Mouse (Mus musculus) megakaryocyte progenitor cell, adult 5-6 weeks (primary cell): ENCODE data around the gene Mrpl54. TPM values are rescaled to one million over a fixed set of nuclear protein-coding genes. Genes with fewer than 3 reads are reported as not detected.
A peak's percentile ranks its signal among the peaks of the same experiment; 100 is the strongest.
"Not testable (repeated sequence)": the region's sequence is repeated elsewhere in the genome, so short reads cannot be mapped to it uniquely, and the experiment has no call there.

ENCODE experiments used
- ATAC-seq: replicated peaks from 2 replicates; pipeline ENCODE4 v1.8.0; 2016; ENCODE audit warnings: mild to moderate bottlenecking, moderate TSS enrichment, inconsistent platforms; ENCODE audit not compliant: poor library complexity
- total RNA-seq, 2 experiments: library from RNA; stranded (forward) in 1 of 2; stranded (reverse) in 1 of 2; fragments of 157-497, 149-512 nt in 1 of 2; fragments of 200-1000 nt in 1 of 2; gene quantifications; 2 replicates each; pipeline versions ENCODE4 v1.2.3 to v1.2.4; 2015 to 2017

Gene Mrpl54
- total RNA-seq, 2 experiments from 2014 or later = 97.1 to 196 TPM

DNA sequence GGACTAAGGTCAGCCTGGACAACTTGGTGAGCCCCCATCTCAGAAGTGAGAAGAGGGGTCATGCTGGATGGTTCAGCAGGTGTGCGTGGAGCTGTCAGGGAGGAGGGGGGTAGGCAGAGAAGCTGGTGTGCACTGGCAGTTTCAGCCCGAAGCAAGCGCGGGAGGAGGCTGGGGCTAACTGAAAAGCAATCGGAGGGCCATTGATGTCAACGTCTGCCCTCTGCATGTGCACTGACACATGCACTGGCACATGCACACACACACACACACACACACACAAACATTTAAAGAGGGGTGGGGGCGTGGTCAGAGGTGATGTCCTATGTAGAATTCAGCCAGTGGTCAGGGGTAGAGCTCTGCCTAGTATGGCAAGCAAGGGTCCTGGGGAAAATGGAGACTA lies 35.3 kb downstream of the Mrpl54 start:
- ATAC-seq = no peak

DNA sequence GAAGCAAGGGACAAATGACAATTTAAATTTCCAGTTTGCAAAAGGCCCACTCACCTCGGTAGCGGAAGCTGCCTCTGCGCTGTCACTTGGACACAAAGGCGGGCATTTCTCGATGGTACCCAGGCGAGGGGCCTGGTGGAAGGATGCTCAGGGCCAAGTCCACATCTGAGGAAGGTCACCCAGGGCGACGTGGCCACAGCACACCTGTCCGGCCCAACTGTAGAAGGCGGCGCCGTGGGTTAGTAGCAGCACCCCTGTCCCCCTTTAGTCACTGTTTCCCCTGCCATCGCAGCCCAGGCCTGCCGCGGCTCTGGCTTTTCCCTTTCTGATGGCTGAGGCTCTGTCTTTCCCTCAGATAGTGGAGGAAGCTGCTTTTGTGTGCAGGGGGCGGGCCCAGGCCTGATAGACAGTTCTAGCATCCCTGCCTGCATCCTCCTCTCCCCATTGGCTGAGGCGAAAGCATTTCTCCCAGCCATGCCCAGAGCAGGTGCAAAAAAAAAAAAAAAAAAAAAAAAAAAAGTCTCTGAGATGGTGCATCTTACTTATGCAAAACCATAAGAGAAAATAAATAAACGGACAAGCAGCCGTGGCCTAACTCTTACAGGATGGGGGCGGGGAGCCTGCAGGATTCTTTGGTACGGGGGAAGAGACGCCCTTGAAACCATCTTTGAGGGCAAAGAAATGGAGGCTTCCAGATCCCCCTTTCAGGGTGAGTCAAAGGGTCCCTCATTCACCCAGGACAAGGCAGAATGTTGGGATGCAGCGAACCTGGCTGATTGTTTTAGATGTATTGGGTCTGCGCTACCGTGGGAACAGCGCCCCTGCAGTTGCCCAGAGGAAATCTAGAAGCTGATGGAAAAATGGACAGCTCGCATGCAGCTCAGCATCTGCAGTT lies 36.0 kb downstream of the Mrpl54 start, which contains the start of gene Atcay:
TSS of gene Atcay (minus strand) at position 396 of the 895 bp plus-strand sequence.
- ATAC-seq = peak; percentile 29; the same call in 1 of the 2 replicates

DNA sequence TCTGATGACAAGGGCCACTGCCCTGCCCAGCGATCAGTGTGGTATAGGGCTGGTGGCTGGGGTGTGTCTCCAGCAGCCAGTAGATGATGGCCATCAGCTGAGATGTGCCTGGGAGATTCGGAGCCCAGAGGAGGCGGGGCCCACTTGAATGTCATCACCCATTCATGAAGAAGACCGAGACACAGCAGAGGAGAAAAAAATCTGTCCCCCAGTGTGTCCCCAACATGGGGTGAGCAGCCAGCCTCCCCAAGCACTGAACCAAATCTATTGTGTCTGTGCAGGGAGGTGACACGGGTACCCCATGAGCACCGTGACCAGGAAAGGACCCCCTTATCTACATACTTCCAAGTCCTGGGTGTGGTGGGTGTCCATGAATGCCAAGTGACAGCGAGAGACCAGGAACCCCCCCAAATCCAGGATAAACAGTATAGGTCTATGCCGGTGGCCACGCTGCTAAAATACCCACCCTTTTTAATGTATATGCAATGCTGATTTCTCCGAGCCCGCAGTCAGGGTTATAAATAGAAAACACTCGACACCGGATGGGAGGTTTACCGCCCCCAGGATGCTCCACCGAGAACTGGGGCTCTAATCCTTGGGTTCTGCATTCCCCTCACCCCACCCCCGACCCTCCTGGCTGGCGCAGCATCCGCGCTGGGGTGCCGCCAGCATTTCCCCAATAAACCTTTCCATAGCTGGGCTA lies 36.8 kb downstream of the Mrpl54 start:
- ATAC-seq = no peak

DNA sequence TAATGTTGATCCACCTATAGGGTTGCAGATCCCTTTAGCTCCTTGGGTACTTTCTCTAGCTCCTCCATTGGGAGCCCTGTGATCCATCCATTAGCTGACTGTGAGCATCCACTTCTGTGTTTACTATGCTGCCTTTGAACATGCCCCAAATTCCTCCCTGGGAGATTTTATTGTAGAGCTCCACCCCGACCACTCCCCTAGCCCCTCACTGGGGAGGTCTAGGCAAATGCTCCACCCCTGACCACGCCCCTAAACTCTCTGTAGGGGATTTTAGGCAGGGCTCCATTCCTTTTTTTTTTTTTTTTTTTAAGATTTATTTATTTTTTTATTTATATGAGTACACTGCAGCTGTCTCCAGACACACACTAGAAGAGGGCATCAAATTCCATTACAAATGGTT lies 43.0 kb downstream of the Mrpl54 start:
- ATAC-seq = not testable (repeated sequence)

DNA sequence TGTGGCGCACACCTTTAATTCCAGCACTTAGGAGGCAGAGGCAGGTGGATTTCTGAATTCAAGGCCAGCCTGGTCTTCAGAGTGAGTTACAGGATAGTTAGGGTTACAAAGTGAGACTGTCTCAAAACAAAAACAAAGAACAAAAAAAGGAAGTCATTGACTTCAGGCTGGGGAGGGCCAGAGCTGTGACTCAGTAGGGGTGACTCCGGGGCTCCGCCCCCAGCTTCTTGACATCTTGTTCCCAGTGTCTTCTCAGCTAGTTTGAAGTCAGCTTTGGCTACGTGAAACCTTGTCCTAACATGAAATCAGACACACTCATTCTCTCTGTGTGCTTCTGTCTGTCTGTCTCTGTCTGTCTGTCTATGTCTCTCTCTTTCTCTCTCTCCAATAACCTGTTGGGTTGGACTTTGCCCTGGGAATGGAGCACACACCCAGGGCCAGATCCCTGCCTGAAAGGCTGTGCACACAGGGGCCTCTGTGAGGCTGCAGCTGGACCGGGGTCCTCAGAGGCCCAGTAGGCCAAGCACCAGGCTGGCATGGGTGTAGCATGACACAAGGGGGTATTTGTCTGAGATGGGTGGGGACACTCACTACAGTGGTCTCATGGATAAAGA lies 45.2 kb downstream of the Mrpl54 start:
- peak; percentile 66 for ATAC-seq

DNA sequence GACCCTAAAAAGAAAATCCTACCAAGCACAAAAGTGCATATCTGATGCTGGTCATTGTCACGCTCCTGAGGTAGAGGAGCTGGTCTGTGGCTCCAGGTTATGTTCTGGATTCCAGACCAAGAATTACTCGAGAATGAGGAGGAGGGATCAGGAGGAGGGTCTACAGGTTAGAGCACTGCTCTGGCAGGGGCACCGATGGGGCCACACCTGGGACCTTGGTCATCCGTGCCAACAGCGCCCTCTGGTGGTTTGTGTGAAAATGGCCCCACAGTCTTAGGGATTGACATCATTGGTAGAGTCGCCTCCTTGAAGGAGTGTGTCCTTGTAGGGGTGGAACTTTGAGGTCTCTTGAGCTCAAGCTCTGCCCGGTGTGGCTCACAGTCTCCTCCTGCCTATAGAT lies 48.8 kb downstream of the Mrpl54 start:
- peak; percentile 88 for ATAC-seq

DNA sequence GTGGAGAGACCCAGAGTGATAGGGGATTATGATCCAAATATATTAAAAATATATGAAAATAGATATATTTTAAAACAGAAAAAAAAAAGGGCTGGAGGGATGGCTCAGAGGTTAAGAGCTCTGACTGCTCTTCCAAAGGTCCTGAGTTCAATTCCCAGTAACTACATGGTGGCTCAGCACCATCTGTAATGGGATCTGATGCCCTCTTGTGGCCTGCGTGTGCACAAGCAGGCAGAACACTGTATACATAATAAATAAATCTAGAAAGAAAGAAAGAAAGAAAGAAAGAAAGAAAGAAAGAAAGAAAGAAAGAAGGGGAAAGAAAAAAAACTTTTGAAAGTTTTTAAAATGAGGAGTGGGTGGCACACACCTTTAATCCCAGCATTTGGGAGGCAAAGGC lies 49.5 kb downstream of the Mrpl54 start:
- ATAC-seq = peak; percentile 45; the same call in 1 of the 2 replicates

DNA sequence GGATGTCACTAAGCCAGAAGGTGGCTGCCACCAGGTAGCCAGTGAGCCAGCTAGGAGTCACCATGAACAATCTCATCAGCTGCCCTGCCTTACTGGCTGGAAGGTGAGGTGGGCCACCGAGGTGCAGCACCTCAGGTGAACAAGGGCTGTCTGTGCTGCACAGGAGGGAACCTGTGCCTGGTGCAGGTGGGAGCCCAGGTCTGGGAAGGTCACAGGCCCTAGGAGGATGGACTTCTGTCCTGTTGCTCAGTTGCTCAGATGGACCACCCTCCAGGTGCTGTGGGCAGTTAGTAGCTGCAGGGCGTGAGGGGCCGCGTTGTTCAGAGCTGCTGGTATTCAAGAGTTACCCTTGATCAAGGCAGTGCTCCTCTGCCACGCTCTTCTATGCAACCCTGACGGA lies 49.9 kb downstream of the Mrpl54 start:
- ATAC-seq = no peak

DNA sequence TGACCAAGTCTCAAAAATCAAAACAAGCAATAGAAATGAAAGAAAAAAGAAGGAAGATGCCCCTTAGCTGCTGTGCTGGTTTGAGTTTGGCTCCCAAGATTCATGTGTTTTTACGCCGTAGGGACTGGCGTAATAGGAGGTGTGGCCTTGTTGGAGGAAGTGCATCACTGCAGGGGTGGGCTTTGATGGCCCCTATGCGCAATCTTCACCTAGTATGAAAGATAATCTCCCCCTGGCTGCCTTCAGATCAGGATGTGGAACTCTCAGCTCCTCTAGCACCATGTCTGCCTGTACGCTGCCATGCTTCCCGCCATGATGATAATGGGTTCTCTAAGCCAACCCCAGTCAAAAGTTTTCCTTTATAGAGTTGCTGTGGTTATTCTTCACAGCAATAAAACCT lies 50.5 kb downstream of the Mrpl54 start:
- ATAC-seq = 0 out of 2 replicates have a peak, but pooled peaks have one; percentile 24

Other genes with a start within 250 kb of the Mrpl54 start
Only the 30 nearest of the 33 such genes appear.
- 27.0 and 37.6 TPM in 2 replicates for gene Sgta, start 206.8 kb downstream of the Mrpl54 start, total RNA-seq (2015)
- gene Sgta, start 206.8 kb downstream of the Mrpl54 start, total RNA-seq (2017) = 31.1 and 31.7 TPM in 2 replicates
- 12.7 and 15.6 TPM in 2 replicates for gene Thop1, start 196.9 kb downstream of the Mrpl54 start, total RNA-seq (2015)
- gene Thop1, start 196.9 kb downstream of the Mrpl54 start, total RNA-seq (2017) = 28.0 and 28.7 TPM in 2 replicates
- gene Creb3l3, start 168.1 kb downstream of the Mrpl54 start, total RNA-seq (2015) = 0.54 and 0.88 TPM in 2 replicates
- 0.30 and 0.58 TPM in 2 replicates for gene Creb3l3, start 168.1 kb downstream of the Mrpl54 start, total RNA-seq (2017)
- 34.4 and 42.5 TPM in 2 replicates for gene Map2k2, start 161.0 kb downstream of the Mrpl54 start, total RNA-seq (2015)
- gene Map2k2, start 161.0 kb downstream of the Mrpl54 start, total RNA-seq (2017) = 50.1 and 54.9 TPM in 2 replicates
- 17.4 and 18.9 TPM in 2 replicates for gene Zbtb7a, start 131.7 kb downstream of the Mrpl54 start, total RNA-seq (2015)
- 7.7 and 8.6 TPM in 2 replicates for gene Zbtb7a, start 131.7 kb downstream of the Mrpl54 start, total RNA-seq (2017)
- 9.4 and 10.0 TPM in 2 replicates for gene Pias4, start 99.0 kb downstream of the Mrpl54 start, total RNA-seq (2015)
- gene Pias4, start 99.0 kb downstream of the Mrpl54 start, total RNA-seq (2017) = 9.4 and 9.8 TPM in 2 replicates
- gene Eef2, start 90.3 kb downstream of the Mrpl54 start, total RNA-seq (2015) = 526 and 599 TPM in 2 replicates
- gene Eef2, start 90.3 kb downstream of the Mrpl54 start, total RNA-seq (2017) = 1,508 and 1,553 TPM in 2 replicates
- gene Dapk3, start 83.9 kb downstream of the Mrpl54 start, total RNA-seq (2015) = 15.5 and 17.2 TPM in 2 replicates
- gene Dapk3, start 83.9 kb downstream of the Mrpl54 start, total RNA-seq (2017) = 37.2 and 54.7 TPM in 2 replicates
- gene 4930442H23Rik, start 83.1 kb downstream of the Mrpl54 start, total RNA-seq (2015) = not detected in 2 replicates
- not detected in 2 replicates for gene 4930442H23Rik, start 83.1 kb downstream of the Mrpl54 start, total RNA-seq (2017)
- not detected in 2 replicates for gene Nmrk2, start 64.9 kb downstream of the Mrpl54 start, total RNA-seq (2015)
- gene Nmrk2, start 64.9 kb downstream of the Mrpl54 start, total RNA-seq (2017) = not detected in 2 replicates
- gene Atcay, start 36.1 kb downstream of the Mrpl54 start, total RNA-seq (2015) = not detected in 2 replicates
- gene Atcay, start 36.1 kb downstream of the Mrpl54 start, total RNA-seq (2017) = not detected in 2 replicates
- gene Zfr2, start 33.8 kb downstream of the Mrpl54 start, total RNA-seq (2015) = 0.05 TPM in 1 of 2 replicates, not detected in the other
- gene Zfr2, start 33.8 kb downstream of the Mrpl54 start, total RNA-seq (2017) = 0.17 TPM in 1 of 2 replicates, not detected in the other
- gene Matk, start 14.0 kb downstream of the Mrpl54 start, total RNA-seq (2015) = 10.2 and 16.7 TPM in 2 replicates
- 32.7 and 33.7 TPM in 2 replicates for gene Matk, start 14.0 kb downstream of the Mrpl54 start, total RNA-seq (2017)
- gene Apba3, start within 50 bp of the Mrpl54 start, total RNA-seq (2015) = 15.5 and 20.2 TPM in 2 replicates
- 10.5 and 16.9 TPM in 2 replicates for gene Apba3, start within 50 bp of the Mrpl54 start, total RNA-seq (2017)
- 2.3 TPM in 2 replicates for gene Tjp3, start 24.6 kb upstream of the Mrpl54 start, total RNA-seq (2015)
- gene Tjp3, start 24.6 kb upstream of the Mrpl54 start, total RNA-seq (2017) = 3.9 and 5.2 TPM in 2 replicates
- gene Pip5k1c, start 26.0 kb upstream of the Mrpl54 start, total RNA-seq (2015) = 18.9 and 24.6 TPM in 2 replicates
- gene Pip5k1c, start 26.0 kb upstream of the Mrpl54 start, total RNA-seq (2017) = 32.4 and 37.4 TPM in 2 replicates
- gene Cactin, start 54.2 kb upstream of the Mrpl54 start, total RNA-seq (2015) = 7.1 and 7.6 TPM in 2 replicates
- 30.8 and 32.7 TPM in 2 replicates for gene Cactin, start 54.2 kb upstream of the Mrpl54 start, total RNA-seq (2017)
- 0.20 and 0.47 TPM in 2 replicates for gene Tbxa2r, start 61.8 kb upstream of the Mrpl54 start, total RNA-seq (2015)
- gene Tbxa2r, start 61.8 kb upstream of the Mrpl54 start, total RNA-seq (2017) = 0.47 TPM in 1 of 2 replicates, not detected in the other
- gene Gipc3, start 76.3 kb upstream of the Mrpl54 start, total RNA-seq (2015) = 0.32 TPM in 1 of 2 replicates, not detected in the other
- gene Gipc3, start 76.3 kb upstream of the Mrpl54 start, total RNA-seq (2017) = 0.17 TPM in 1 of 2 replicates, not detected in the other
- 24.5 and 29.0 TPM in 2 replicates for gene Hmg20b, start 83.5 kb upstream of the Mrpl54 start, total RNA-seq (2015)
- gene Hmg20b, start 83.5 kb upstream of the Mrpl54 start, total RNA-seq (2017) = 22.2 and 32.3 TPM in 2 replicates
- 6.7 and 7.0 TPM in 2 replicates for gene Mfsd12, start 90.6 kb upstream of the Mrpl54 start, total RNA-seq (2015)
- 12.1 and 12.6 TPM in 2 replicates for gene Mfsd12, start 90.6 kb upstream of the Mrpl54 start, total RNA-seq (2017)
- gene 4930404N11Rik, start 98.9 kb upstream of the Mrpl54 start, total RNA-seq (2015) = 0.59 and 0.99 TPM in 2 replicates
- gene 4930404N11Rik, start 98.9 kb upstream of the Mrpl54 start, total RNA-seq (2017) = 0.92 and 2.2 TPM in 2 replicates
- gene Fzr1, start 111.6 kb upstream of the Mrpl54 start, total RNA-seq (2015) = 17.1 and 21.7 TPM in 2 replicates
- 17.3 and 17.8 TPM in 2 replicates for gene Fzr1, start 111.6 kb upstream of the Mrpl54 start, total RNA-seq (2017)
- gene Dohh, start 117.5 kb upstream of the Mrpl54 start, total RNA-seq (2015) = 9.3 and 13.7 TPM in 2 replicates
- 36.5 and 52.5 TPM in 2 replicates for gene Dohh, start 117.5 kb upstream of the Mrpl54 start, total RNA-seq (2017)
- gene Gm48551, start 117.5 kb upstream of the Mrpl54 start, total RNA-seq (2015) = 2.6 and 3.0 TPM in 2 replicates
- gene Gm48551, start 117.5 kb upstream of the Mrpl54 start, total RNA-seq (2017) = 0.62 and 1.7 TPM in 2 replicates
- gene Gm48552, start 122.1 kb upstream of the Mrpl54 start, total RNA-seq (2015) = not detected in 2 replicates
- 0.46 TPM in 1 of 2 replicates, not detected in the other for gene Gm48552, start 122.1 kb upstream of the Mrpl54 start, total RNA-seq (2017)
- gene Smim24, start 126.1 kb upstream of the Mrpl54 start, total RNA-seq (2015) = 31.0 and 31.4 TPM in 2 replicates
- gene Smim24, start 126.1 kb upstream of the Mrpl54 start, total RNA-seq (2017) = 7.5 and 17.1 TPM in 2 replicates
- 35.5 and 36.8 TPM in 2 replicates for gene Nfic, start 188.7 kb upstream of the Mrpl54 start, total RNA-seq (2015)
- gene Nfic, start 188.7 kb upstream of the Mrpl54 start, total RNA-seq (2017) = 4.0 and 5.0 TPM in 2 replicates
- 0.10 TPM in 1 of 2 replicates, not detected in the other for gene Celf5, start 215.8 kb upstream of the Mrpl54 start, total RNA-seq (2015)
- not detected in 2 replicates for gene Celf5, start 215.8 kb upstream of the Mrpl54 start, total RNA-seq (2017)
- gene Ncln, start 229.5 kb upstream of the Mrpl54 start, total RNA-seq (2015) = 81.2 and 99.2 TPM in 2 replicates
- gene Ncln, start 229.5 kb upstream of the Mrpl54 start, total RNA-seq (2017) = 85.6 and 101 TPM in 2 replicates